Mouse (Mus musculus) forebrain, embryonic 11.5 days (tissue): ENCODE results near the gene Gcnt7. TPM values are rescaled to one million over a fixed set of nuclear protein-coding genes. Genes with fewer than 3 reads are reported as not detected.
A peak's percentile ranks its signal among the peaks of the same experiment; 100 is the strongest.

Source experiments
- ATAC-seq: fragments of 200-750 bp; cut with Nextera tagmentation; replicated peaks from 2 replicates; pipeline ENCODE4 v1.8.0; 2017; ENCODE audit warnings: moderate TSS enrichment; ENCODE audit not compliant: low FRiP score
- DNase-seq: peaks from one replicate; pipeline ENCODE4 v3.0.0-alpha.2; 2017; ENCODE audit warnings: low spot score
- H3K27ac ChIP-seq: fragments of 300-500 bp; sonication (generic); 2 replicates; pipeline ENCODE4 v1.5.1; 2014; ENCODE audit warnings: low read depth, low read length
- H3K27me3 ChIP-seq: fragments of 300-500 bp; sonication (generic); 2 replicates; pipeline ENCODE4 v1.6.1; 2014; ENCODE audit warnings: mild to moderate bottlenecking, low read length, mixed read lengths; ENCODE audit not compliant: control insufficient read depth, insufficient read depth
- H3K36me3 ChIP-seq: fragments of 300-500 bp; sonication (generic); 2 replicates; pipeline ENCODE4 v1.6.1; 2014; ENCODE audit warnings: mild to moderate bottlenecking, low read length, moderate library complexity, mixed read lengths; ENCODE audit not compliant: control insufficient read depth, insufficient read depth
- H3K4me1 ChIP-seq: fragments of 300-500 bp; sonication (generic); replicated peaks from 2 replicates; pipeline ENCODE4 v1.6.1; 2014; ENCODE audit warnings: low read length, mixed read lengths; ENCODE audit not compliant: control insufficient read depth, insufficient read depth
- H3K4me2 ChIP-seq: fragments of 300-500 bp; sonication (generic); 2 replicates; pipeline ENCODE4 v1.6.1; 2014; ENCODE audit warnings: low read depth, mild to moderate bottlenecking, low read length, moderate library complexity, mixed read lengths; ENCODE audit not compliant: severe bottlenecking
- H3K4me3 ChIP-seq: fragments of 300-500 bp; sonication (generic); 2 replicates; pipeline ENCODE4 v1.5.1; 2014; ENCODE audit warnings: low read depth, low read length
- H3K9ac ChIP-seq: fragments of 300-500 bp; sonication (generic); 2 replicates; pipeline ENCODE4 v1.6.1; 2014; ENCODE audit warnings: low read length
- H3K9me3 ChIP-seq: fragments of 300-500 bp; sonication (generic); 2 replicates; pipeline ENCODE4 v1.6.1; 2016; ENCODE audit warnings: low read length, mixed read lengths; ENCODE audit not compliant: control insufficient read depth
- WGBS: fragments of 180-500 bp; shearing (Covaris S2); extraction: QIAGEN DNeasy Blood & Tissue Kit; methylation state at CpG from one replicate; pipeline ENCODE4 v1.1.7; 2014; 5-methylcytosine and 5-hydroxymethylcytosine counted together
- polyA plus RNA-seq: library from polyadenylated mRNA; unstranded; fragments of >200 nt; fragmentation: Nextera tagmentation; extraction: Ambion mirVana; gene quantifications from 2 replicates; pipeline ENCODE4 v1.2.1, GENCODE M21; 2014

The Gcnt7 gene
- 1.5 TPM in 2 replicates for polyA plus RNA-seq

GRCm38 (mm10) chr2:172458496-172458895 lies at the start of gene Gcnt7:
Gene Gcnt7, minus strand, starts transcription at chr2:172458596.
- no peaks in the 10 kb centered on the region for H3K9me3 ChIP-seq
- H3K27me3 ChIP-seq: no peaks in the 10 kb centered on the region
- ATAC-seq (no peak), DNase-seq (no peak)
- H3K4me3 ChIP-seq: no peak within 1 kb of the TSS
- H3K4me2 ChIP-seq: no peak within 1 kb of the TSS
- WGBS: 91% methylated on average over 11 of the region's 11 CpGs
- H3K9ac ChIP-seq: no peak within 1 kb of the TSS
- H3K36me3 ChIP-seq: no peaks in the 10 kb centered on the region
- H3K4me1 ChIP-seq: no peaks in the 10 kb centered on the region
- no peak within 1 kb of the TSS for H3K27ac ChIP-seq

GRCm38 (mm10) chr2:172506121-172506520 lies 47.7 kb upstream of the Gcnt7 start:
- H3K4me2 ChIP-seq: no peak overlapping the region
- H3K27me3 ChIP-seq: no peaks in the 10 kb centered on the region
- H3K9me3 ChIP-seq: no peaks in the 10 kb centered on the region
- H3K9ac ChIP-seq: no peak overlapping the region
- no peaks in the 10 kb centered on the region for H3K4me1 ChIP-seq
- no peak overlapping the region for H3K27ac ChIP-seq
- H3K36me3 ChIP-seq: no peaks in the 10 kb centered on the region
- 91% methylated on average over 7 of the region's 7 CpGs for WGBS
- ATAC-seq (no peak), DNase-seq (no peak)
- H3K4me3 ChIP-seq: no peak overlapping the region

GRCm38 (mm10) chr2:172502168-172502567 lies 43.8 kb upstream of the Gcnt7 start:
- Histone ChIP-seq H3K9ac (no peak overlapping the region), H3K27ac (no peak overlapping the region), H3K27me3 (no peaks in the 10 kb centered on the region), H3K9me3 (no peaks in the 10 kb centered on the region), H3K36me3 (no peaks in the 10 kb centered on the region), H3K4me3 (no peak overlapping the region), H3K4me1 (no peaks in the 10 kb centered on the region), H3K4me2 (no peak overlapping the region)
- DNase-seq (no peak), ATAC-seq (no peak)
- 82% methylated on average over 14 of the region's 14 CpGs for WGBS

- H3K4me3 ChIP-seq: no peak overlapping the region
- 3% methylated on average over 4 of the region's 4 CpGs for WGBS
- no peak for ATAC-seq
Measured at GRCm38 (mm10) chr2:172501341-172501740, 42.9 kb upstream of the Gcnt7 start.

GRCm38 (mm10) chr2:172500752-172501316 lies 42.4 kb upstream of the Gcnt7 start:
- ATAC-seq (no peak), DNase-seq (no peak)
- Histone ChIP-seq H3K9ac (no peak overlapping the region), H3K27ac (no peak overlapping the region), H3K4me1 (no peaks in the 10 kb centered on the region), H3K36me3 (no peaks in the 10 kb centered on the region), H3K9me3 (no peaks in the 10 kb centered on the region), H3K4me3 (no peak overlapping the region), H3K4me2 (no peak overlapping the region), H3K27me3 (no peaks in the 10 kb centered on the region)
- 57% methylated on average over 7 of the region's 7 CpGs for WGBS

More at GRCm38 (mm10) chr2:172501341-172501740, 42.9 kb upstream of the Gcnt7 start:
- Histone ChIP-seq H3K27me3 (no peaks in the 10 kb centered on the region), H3K4me1 (no peaks in the 10 kb centered on the region), H3K27ac (no peak overlapping the region), H3K36me3 (no peaks in the 10 kb centered on the region), H3K9ac (no peak overlapping the region), H3K4me2 (no peak overlapping the region), H3K9me3 (no peaks in the 10 kb centered on the region)
- peak; percentile 84 for DNase-seq

GRCm38 (mm10) chr2:172498823-172499222 lies 40.4 kb upstream of the Gcnt7 start:
- H3K27me3 ChIP-seq: no peaks in the 10 kb centered on the region
- no peak overlapping the region for H3K4me3 ChIP-seq
- ATAC-seq (no peak), DNase-seq (no peak)
- H3K4me2 ChIP-seq: no peak overlapping the region
- WGBS: 63% methylated on average over 3 of the region's 3 CpGs
- H3K36me3 ChIP-seq: no peaks in the 10 kb centered on the region
- H3K9me3 ChIP-seq: no peaks in the 10 kb centered on the region
- no peaks in the 10 kb centered on the region for H3K4me1 ChIP-seq
- no peak overlapping the region for H3K9ac ChIP-seq
- no peak overlapping the region for H3K27ac ChIP-seq

- Histone ChIP-seq H3K9ac (no peak overlapping the region), H3K4me3 (no peak overlapping the region), H3K27ac (no peak overlapping the region), H3K27me3 (no peaks in the 10 kb centered on the region), H3K9me3 (no peaks in the 10 kb centered on the region), H3K4me2 (no peak overlapping the region), H3K4me1 (no peaks in the 10 kb centered on the region), H3K36me3 (no peaks in the 10 kb centered on the region)
- DNase-seq (no peak), ATAC-seq (no peak)
- WGBS: 84% methylated on average over 8 of the region's 8 CpGs
Measured at GRCm38 (mm10) chr2:172496736-172497345, 38.4 kb upstream of the Gcnt7 start.

- no peak for DNase-seq
- Histone ChIP-seq H3K27ac (no peak overlapping the region), H3K9ac (no peak overlapping the region), H3K36me3 (no peaks in the 10 kb centered on the region), H3K9me3 (no peaks in the 10 kb centered on the region), H3K4me2 (no peak overlapping the region), H3K27me3 (no peaks in the 10 kb centered on the region), H3K4me1 (0 out of 2 replicates have a peak, but pooled peaks cover 2% of the 10 kb centered on the region), H3K4me3 (no peak overlapping the region)
- ATAC-seq: no peak
- 49% methylated on average over 12 of the region's 12 CpGs for WGBS
Measured at GRCm38 (mm10) chr2:172484696-172485370, 26.4 kb upstream of the Gcnt7 start.
